Mouse (Mus musculus) thymus, adult 2 months (tissue): Measurements from ENCODE around the gene Slc9a3r2.
A peak's percentile ranks its signal among the peaks of the same experiment; 100 is the strongest.

ENCODE experiments used
- CTCF ChIP-seq: fragments of 200-500 bp; IDR thresholded peaks from 2 replicates; pipeline ENCODE4 v1.5.1; 2012; ENCODE audit warnings: mild to moderate bottlenecking, control low read depth, low read length, moderate library complexity, borderline replicate concordance; ENCODE audit not compliant: control insufficient read depth, poor library complexity, insufficient read depth; ENCODE audit errors: extremely low read depth
- POLR2A ChIP-seq: fragments of 200-500 bp; IDR thresholded peaks from 2 replicates; pipeline ENCODE4 v1.6.1; 2012; ENCODE audit warnings: mild to moderate bottlenecking, low read length, control low read depth, moderate library complexity; ENCODE audit not compliant: control insufficient read depth, poor library complexity, insufficient read depth; ENCODE audit errors: extremely low read depth

GRCm38 (mm10) chr17:24696011-24696697, 46.0 kb upstream of the Slc9a3r2 start, which contains the start of the genes Gfer and Noxo1:
- TF ChIP-seq POLR2A = peak; percentile 63; the same call in 1 of the 2 replicates
- peak; percentile 24; the same call in 1 of the 2 replicates for TF ChIP-seq CTCF
